Mouse (Mus musculus) neural tube, embryonic 13.5 days (tissue): ENCODE measurements at regions not wholly inside any gene's neighbourhood (a gene's known extent, or its start where the extent isn't known, plus 50 kb on each side); places are given as distances from the start of the nearest gene placed in this dataset.
"Not testable (repeated sequence)": the region's sequence is repeated elsewhere in the genome, so short reads cannot be mapped to it uniquely, and the experiment has no call there.

Source experiments
- ATAC-seq: fragments of 200-750 bp; cut with Nextera tagmentation; 2 replicates; pipeline ENCODE4 v1.8.0; 2017; ENCODE audit warnings: low read depth, mild to moderate bottlenecking, moderate TSS enrichment, moderate library complexity
- H3K27ac ChIP-seq: fragments of 300-500 bp; sonication (generic); replicated peaks from 2 replicates; pipeline ENCODE4 v1.5.1; 2015; ENCODE audit warnings: moderate library complexity, mild to moderate bottlenecking, inconsistent platforms
- H3K27me3 ChIP-seq: fragments of 300-500 bp; sonication (generic); 2 replicates; pipeline ENCODE4 v1.6.1; 2015; ENCODE audit warnings: mild to moderate bottlenecking, inconsistent platforms
- H3K36me3 ChIP-seq: fragments of 300-500 bp; sonication (generic); 2 replicates; pipeline ENCODE4 v1.6.1; 2015; ENCODE audit warnings: mild to moderate bottlenecking, inconsistent platforms
- H3K4me1 ChIP-seq: fragments of 300-500 bp; sonication (generic); replicated peaks from 2 replicates; pipeline ENCODE4 v1.6.1; 2015; ENCODE audit warnings: inconsistent platforms
- H3K4me2 ChIP-seq: fragments of 300-500 bp; sonication (generic); 2 replicates; pipeline ENCODE4 v1.6.1; 2015; ENCODE audit warnings: inconsistent platforms, mild to moderate bottlenecking, moderate library complexity
- H3K4me3 ChIP-seq: fragments of 300-500 bp; sonication (generic); 2 replicates; pipeline ENCODE4 v1.5.1; 2015; ENCODE audit warnings: mild to moderate bottlenecking, inconsistent platforms
- H3K9ac ChIP-seq: fragments of 300-500 bp; sonication (generic); 2 replicates; pipeline ENCODE4 v1.6.1; 2015; ENCODE audit warnings: moderate library complexity, mild to moderate bottlenecking, inconsistent platforms
- H3K9me3 ChIP-seq: fragments of 300-500 bp; sonication (generic); 2 replicates; pipeline ENCODE4 v1.6.1; 2016; ENCODE audit warnings: inconsistent platforms
- WGBS: fragments of 180-500 bp; shearing (Covaris S2); methylation state at CpG from one replicate; pipeline ENCODE4 v1.1.7; 2015; 5-methylcytosine and 5-hydroxymethylcytosine counted together

- WGBS = 29% methylated on average over 3 of the region's 3 CpGs
- H3K9ac ChIP-seq = no peak overlapping the region
- H3K4me1 ChIP-seq = peaks cover 11% of the 10 kb centered on the region
- H3K27ac ChIP-seq = no peak overlapping the region
- no peak overlapping the region for H3K4me3 ChIP-seq
- no peak overlapping the region for H3K4me2 ChIP-seq
- H3K27me3 ChIP-seq = no peaks in the 10 kb centered on the region
- H3K36me3 ChIP-seq = no peaks in the 10 kb centered on the region
- H3K9me3 ChIP-seq = no peaks in the 10 kb centered on the region
- 0 out of 2 replicates have a peak, but pooled peaks have one; percentile 16 for ATAC-seq
Observed at GRCm38 (mm10) chr1:193503624-193504325, 133.7 kb upstream of the Camk1g start.

DNA sequence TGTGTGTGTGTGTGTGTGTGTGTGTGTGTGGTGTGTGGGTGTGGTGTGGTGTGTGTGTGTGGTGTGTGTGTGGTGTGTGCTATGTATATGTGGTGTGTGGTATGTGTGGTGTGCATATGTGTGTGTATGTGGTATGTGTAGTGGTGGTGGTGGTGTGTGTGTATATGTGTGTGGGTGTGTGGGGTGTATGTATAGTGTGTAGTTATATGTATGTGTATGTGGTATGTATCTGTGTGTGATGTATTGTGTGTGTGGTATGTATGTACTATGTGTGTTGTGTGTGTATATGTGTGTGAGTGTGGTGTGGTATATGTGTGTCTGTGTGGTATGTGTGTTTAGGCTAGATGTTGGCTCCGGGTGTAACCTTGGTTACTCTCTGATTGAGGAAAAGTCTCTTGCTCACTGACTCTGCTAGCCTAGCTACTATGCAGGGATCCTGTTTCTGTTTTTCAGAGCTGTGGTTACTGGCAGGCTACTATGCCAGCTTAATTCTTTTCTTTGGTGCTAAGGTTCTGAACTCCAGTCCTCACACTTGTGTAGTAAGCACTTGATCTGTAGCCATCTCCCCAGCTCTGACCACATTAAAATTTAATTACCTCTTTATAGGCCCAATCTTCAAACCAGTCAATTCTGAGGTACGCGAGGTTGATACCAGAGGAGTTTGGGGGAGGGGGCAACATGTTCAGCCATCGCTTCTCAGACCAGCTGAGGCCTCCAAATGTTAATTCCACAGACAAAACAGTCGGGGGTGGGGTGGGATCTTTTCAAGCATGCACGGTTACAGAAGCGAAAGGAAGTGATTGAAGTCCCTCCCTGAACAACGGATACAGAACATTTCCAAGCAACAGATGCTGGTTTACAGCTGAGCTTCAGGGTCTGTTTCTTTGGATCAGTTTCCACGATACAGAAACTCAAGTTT lies 126.4 kb upstream of the Camk1g start:
- ATAC-seq = peak; percentile 40; the same call in 1 of the 2 replicates
- H3K9me3 ChIP-seq = no peaks in the 10 kb centered on the region
- H3K4me3 ChIP-seq = no peak overlapping the region
- H3K27me3 ChIP-seq = no peaks in the 10 kb centered on the region
- peaks cover 8% of the 10 kb centered on the region for H3K4me1 ChIP-seq
- no peak overlapping the region for H3K4me2 ChIP-seq
- WGBS = 23% methylated on average over 9 of the region's 9 CpGs
- no peak overlapping the region for H3K27ac ChIP-seq
- H3K9ac ChIP-seq = no peak overlapping the region
- no peaks in the 10 kb centered on the region for H3K36me3 ChIP-seq

DNA sequence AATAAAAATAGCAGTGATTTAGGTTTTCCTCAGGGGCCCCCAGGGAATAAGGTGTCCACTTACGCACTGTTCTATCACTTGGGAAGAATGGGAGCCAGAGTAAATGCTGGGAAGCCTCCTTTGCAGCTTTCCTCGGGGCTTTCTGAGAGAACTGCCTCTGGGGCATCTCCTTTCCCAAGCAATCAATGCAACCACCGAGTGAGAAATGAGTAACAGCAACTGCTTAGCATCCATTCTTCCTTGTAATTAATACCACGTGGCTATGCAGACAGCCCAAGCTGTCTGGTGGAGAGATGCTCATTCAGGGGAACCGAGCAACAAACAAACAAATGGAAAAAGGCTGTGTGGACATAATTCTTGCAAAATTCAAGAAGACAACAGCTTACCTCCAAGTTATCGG lies 117.9 kb upstream of the Camk1g start:
- peaks cover 57% of the 10 kb centered on the region for H3K4me1 ChIP-seq
- no peaks in the 10 kb centered on the region for H3K27me3 ChIP-seq
- H3K9me3 ChIP-seq = no peaks in the 10 kb centered on the region
- no peak overlapping the region for H3K9ac ChIP-seq
- ATAC-seq = no peak
- no peak overlapping the region for H3K4me3 ChIP-seq
- no peak overlapping the region for H3K4me2 ChIP-seq
- 24% methylated on average over 6 of the region's 6 CpGs for WGBS
- H3K36me3 ChIP-seq = no peaks in the 10 kb centered on the region
- peak overlapping the region; percentile 77 for H3K27ac ChIP-seq

- not testable (repeated sequence) for H3K27ac ChIP-seq, H3K4me3 ChIP-seq, H3K36me3 ChIP-seq, H3K4me2 ChIP-seq, ATAC-seq, H3K27me3 ChIP-seq, H3K9ac ChIP-seq, H3K9me3 ChIP-seq
- 5% methylated on average over 2 of the region's 2 CpGs for WGBS
- peaks cover 60% of the 10 kb centered on the region for H3K4me1 ChIP-seq
Observed at GRCm38 (mm10) chr1:193486668-193487067, 116.6 kb upstream of the Camk1g start.

- H3K36me3 ChIP-seq = no peaks in the 10 kb centered on the region
- no peaks in the 10 kb centered on the region for H3K27me3 ChIP-seq
- WGBS = 40% methylated on average over 11 of the region's 11 CpGs
- peaks cover 60% of the 10 kb centered on the region for H3K4me1 ChIP-seq
- peak; percentile 52 for ATAC-seq
- peak overlapping the region; percentile 57 for H3K27ac ChIP-seq
- peak overlapping the region; percentile 4; the same call in 1 of the 2 replicates for H3K4me2 ChIP-seq
- H3K9ac ChIP-seq = no peak overlapping the region
- H3K9me3 ChIP-seq = no peaks in the 10 kb centered on the region
- H3K4me3 ChIP-seq = no peak overlapping the region
Observed at GRCm38 (mm10) chr1:193484977-193485376, 114.9 kb upstream of the Camk1g start.

- no peak overlapping the region for H3K9ac ChIP-seq
- no peaks in the 10 kb centered on the region for H3K27me3 ChIP-seq
- no peaks in the 10 kb centered on the region for H3K9me3 ChIP-seq
- H3K36me3 ChIP-seq = no peaks in the 10 kb centered on the region
- ATAC-seq = no peak
- no peak overlapping the region for H3K27ac ChIP-seq
- H3K4me1 ChIP-seq = no peaks in the 10 kb centered on the region
- H3K4me3 ChIP-seq = no peak overlapping the region
- no peak overlapping the region for H3K4me2 ChIP-seq
- WGBS = 63% methylated on average over 1 of the region's 1 CpGs
Observed at GRCm38 (mm10) chr1:193477298-193477697, 107.2 kb upstream of the Camk1g start.

DNA sequence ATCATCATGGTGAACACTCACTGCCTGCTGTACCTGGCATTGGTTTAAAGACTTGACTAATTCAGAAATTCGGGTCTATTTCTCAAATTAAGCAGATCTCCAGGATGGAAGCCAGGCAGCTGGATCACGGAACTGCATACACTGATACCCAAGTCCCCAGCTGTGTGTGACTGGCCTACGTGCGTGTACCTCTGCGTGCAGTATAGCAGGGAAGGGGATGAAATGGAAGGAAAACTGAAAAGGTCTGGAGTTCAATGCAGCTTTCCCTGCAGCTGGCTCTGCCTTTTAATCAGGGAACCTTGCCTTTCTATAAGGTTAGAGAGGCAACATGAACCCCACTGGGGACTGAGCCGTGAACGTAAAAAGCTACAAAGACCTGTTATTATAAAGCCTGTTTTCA lies 106.7 kb upstream of the Camk1g start:
- Histone ChIP-seq H3K27me3 (no peaks in the 10 kb centered on the region), H3K9me3 (no peaks in the 10 kb centered on the region), H3K4me3 (no peak overlapping the region), H3K4me1 (no peaks in the 10 kb centered on the region), H3K4me2 (no peak overlapping the region), H3K36me3 (no peaks in the 10 kb centered on the region), H3K27ac (no peak overlapping the region), H3K9ac (no peak overlapping the region)
- 85% methylated on average over 7 of the region's 7 CpGs for WGBS
- no peak for ATAC-seq

DNA sequence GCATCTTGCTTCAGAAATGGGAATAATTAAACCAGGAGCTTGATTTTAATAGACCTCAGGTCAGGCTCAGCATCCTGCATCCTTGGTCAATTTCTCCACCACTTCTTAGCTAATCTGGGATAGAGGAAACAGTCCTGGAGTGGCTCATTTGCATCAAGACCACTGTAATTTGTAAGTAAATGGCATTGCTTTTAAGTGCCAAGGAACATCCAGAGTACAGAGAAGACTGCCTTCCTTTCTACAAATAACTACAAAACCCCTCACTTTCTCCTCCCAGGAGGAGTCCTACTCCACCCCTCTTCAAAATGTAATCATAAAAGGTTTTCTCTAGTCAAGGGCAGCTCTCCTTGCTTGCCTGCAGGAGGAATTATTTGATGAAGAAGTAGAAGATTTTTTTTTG lies 96.2 kb upstream of the Camk1g start:
- no peak overlapping the region for H3K27ac ChIP-seq
- H3K4me3 ChIP-seq = no peak overlapping the region
- no peak overlapping the region for H3K4me2 ChIP-seq
- H3K27me3 ChIP-seq = no peaks in the 10 kb centered on the region
- H3K4me1 ChIP-seq = no peaks in the 10 kb centered on the region
- H3K36me3 ChIP-seq = no peaks in the 10 kb centered on the region
- no peak overlapping the region for H3K9ac ChIP-seq
- no peak for ATAC-seq
- H3K9me3 ChIP-seq = no peaks in the 10 kb centered on the region

- H3K9ac ChIP-seq = no peak overlapping the region
- ATAC-seq = no peak
- peaks cover 11% of the 10 kb centered on the region; the same call in 1 of the 2 replicates for H3K4me1 ChIP-seq
- no peak overlapping the region for H3K27ac ChIP-seq
- H3K4me3 ChIP-seq = no peak overlapping the region
- WGBS = 73% methylated on average over 5 of the region's 5 CpGs
- H3K9me3 ChIP-seq = no peaks in the 10 kb centered on the region
- H3K27me3 ChIP-seq = no peaks in the 10 kb centered on the region
- no peak overlapping the region for H3K4me2 ChIP-seq
- H3K36me3 ChIP-seq = no peaks in the 10 kb centered on the region
Observed at GRCm38 (mm10) chr1:193459735-193460134, 89.6 kb upstream of the Camk1g start.

DNA sequence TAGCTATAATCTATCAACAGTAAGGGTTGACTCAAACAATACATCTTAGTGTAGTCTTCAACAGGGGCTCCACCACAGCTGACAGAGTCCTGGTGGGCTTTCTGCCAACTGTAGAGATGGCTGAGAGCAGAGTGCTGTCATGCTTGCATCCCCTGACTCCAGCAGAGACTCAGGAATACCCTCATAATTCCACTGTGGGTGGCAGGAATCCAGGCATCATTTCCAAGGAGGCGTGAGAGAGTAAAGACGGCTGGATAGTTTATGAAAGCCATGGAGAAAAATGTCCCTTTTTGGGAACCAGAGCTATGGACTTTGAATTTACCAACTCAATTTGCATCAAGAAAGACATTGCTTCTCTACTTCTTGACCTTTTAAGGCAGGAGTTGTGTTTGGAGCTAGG lies 87.8 kb upstream of the Camk1g start:
- Histone ChIP-seq H3K27me3 (no peaks in the 10 kb centered on the region), H3K4me2 (no peak overlapping the region), H3K4me3 (no peak overlapping the region), H3K9ac (no peak overlapping the region), H3K36me3 (no peaks in the 10 kb centered on the region), H3K4me1 (peaks cover 11% of the 10 kb centered on the region; the same call in 1 of the 2 replicates), H3K27ac (no peak overlapping the region), H3K9me3 (no peaks in the 10 kb centered on the region)
- 90% methylated on average over 2 of the region's 2 CpGs for WGBS
- no peak for ATAC-seq

GRCm38 (mm10) chr1:193453654-193454053 lies 83.6 kb upstream of the Camk1g start:
- no peak for ATAC-seq
- WGBS = 81% methylated on average over 2 of the region's 2 CpGs
- H3K9me3 ChIP-seq = no peaks in the 10 kb centered on the region
- peaks cover 17% of the 10 kb centered on the region for H3K4me1 ChIP-seq
- H3K27me3 ChIP-seq = no peaks in the 10 kb centered on the region
- no peak overlapping the region for H3K27ac ChIP-seq
- H3K4me3 ChIP-seq = no peak overlapping the region
- no peak overlapping the region for H3K9ac ChIP-seq
- H3K4me2 ChIP-seq = no peak overlapping the region
- no peaks in the 10 kb centered on the region for H3K36me3 ChIP-seq

- no peak overlapping the region for H3K4me3 ChIP-seq
- no peak for ATAC-seq
- 63% methylated on average over 4 of the region's 4 CpGs for WGBS
- peaks cover 17% of the 10 kb centered on the region for H3K4me1 ChIP-seq
- H3K36me3 ChIP-seq = no peaks in the 10 kb centered on the region
- no peak overlapping the region for H3K4me2 ChIP-seq
- no peaks in the 10 kb centered on the region for H3K9me3 ChIP-seq
- no peaks in the 10 kb centered on the region; the same call in 1 of the 2 replicates for H3K27me3 ChIP-seq
- H3K9ac ChIP-seq = no peak overlapping the region
- H3K27ac ChIP-seq = no peak overlapping the region
Observed at GRCm38 (mm10) chr1:193451471-193452135, 81.5 kb upstream of the Camk1g start.
